8 mouse cellular contexts compared by ENCODE assay signal in the genomic region with DNA sequence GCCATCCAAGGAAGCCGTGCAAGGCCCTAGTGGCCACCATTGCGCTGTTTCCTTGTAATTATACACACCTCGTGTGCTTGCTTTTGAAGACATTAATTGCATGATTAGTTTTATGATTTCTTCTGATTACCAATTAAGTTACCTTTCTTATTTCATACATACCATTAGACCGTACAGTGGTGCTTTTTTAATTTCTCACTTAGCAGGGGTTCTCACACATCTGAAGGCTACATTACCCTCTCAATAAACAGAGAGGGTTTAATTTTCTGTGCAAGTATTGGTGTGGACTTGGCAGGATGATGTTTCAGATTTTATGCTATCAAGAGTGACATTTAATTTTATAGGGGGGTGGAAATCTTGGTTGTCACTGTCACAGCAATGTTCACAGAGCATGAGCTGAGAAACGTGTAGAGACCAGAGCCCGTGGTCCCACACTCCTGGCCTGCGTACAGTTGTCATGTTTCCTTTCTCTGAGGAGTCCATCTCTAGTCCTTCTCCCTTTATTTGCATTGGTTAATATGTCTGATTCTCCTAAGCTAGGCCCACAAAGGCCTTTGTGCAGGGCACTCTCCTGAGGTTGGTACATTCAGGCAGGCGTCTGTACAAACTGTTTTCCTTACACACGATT.
DNase-seq lines count a peak whose midpoint lies in the region; ATAC-seq lines count a peak whose summit lies in the region.

No protein-coding gene starts in this region.

- H3K27me3 ChIP-seq in kidney, embryonic 16.5 days (ENCODE audit: insufficient read depth, low read length): no peaks in the 10 kb centered on the region
- H3K27me3 ChIP-seq in hindbrain, embryonic 11.5 days (ENCODE audit: control insufficient read depth, insufficient read depth, low read length): no peaks in the 10 kb centered on the region
- no peaks in the 10 kb centered on the region for H3K27me3 ChIP-seq in limb, embryonic 15.5 days
- no peaks in the 10 kb centered on the region for H3K27me3 ChIP-seq in stomach, embryonic 15.5 days (replicated peaks)

- DNase-seq in kidney, postnatal 36 days: no peak
- DNase-seq in hindbrain, embryonic 11.5 days (ENCODE audit: low spot score): no peak
- no peak for DNase-seq in yolk sac, embryonic 10.5 days (ENCODE audit: low spot score)
- DNase-seq in adrenal gland, adult (ENCODE audit: inconsistent age in 2 of 2, low spot score in 1 of 2): no peak
- no peak for DNase-seq in adrenal gland, postnatal 36 days

- no peak overlapping the region for H3K9ac ChIP-seq in kidney, embryonic 16.5 days (replicated peaks; ENCODE audit: low read length)
- H3K9ac ChIP-seq in hindbrain, embryonic 11.5 days (ENCODE audit: low read depth, low read length): peak overlapping the region; percentile 46
- no peak overlapping the region for H3K9ac ChIP-seq in limb, embryonic 15.5 days
- H3K9ac ChIP-seq in stomach, embryonic 15.5 days: no peak overlapping the region

- no peaks in the 10 kb centered on the region; the same call in none of the 2 replicates for H3K4me1 ChIP-seq in kidney, embryonic 16.5 days (ENCODE audit: insufficient read depth, low read length)
- H3K4me1 ChIP-seq in hindbrain, embryonic 11.5 days (replicated peaks; ENCODE audit: control insufficient read depth, insufficient read depth, low read length): peaks cover 13% of the 10 kb centered on the region
- H3K4me1 ChIP-seq in limb, embryonic 15.5 days: no peaks in the 10 kb centered on the region
- H3K4me1 ChIP-seq in stomach, embryonic 15.5 days: no peaks in the 10 kb centered on the region

- ATAC-seq in kidney, embryonic 16.5 days (ENCODE audit: low FRiP score, low TSS enrichment): peak; percentile 43; the same call in 1 of the 2 replicates
- ATAC-seq in hindbrain, embryonic 11.5 days (ENCODE audit: low FRiP score): peak; percentile 12
- no peak for ATAC-seq in limb, embryonic 15.5 days (ENCODE audit: insufficient number of reproducible peaks, low FRiP score, low TSS enrichment, low read depth)
- no peak for ATAC-seq in stomach, embryonic 15.5 days (ENCODE audit: insufficient read depth, low FRiP score, low read depth)

- H3K9me3 ChIP-seq in kidney, embryonic 16.5 days (ENCODE audit: low read length): no peaks in the 10 kb centered on the region
- H3K9me3 ChIP-seq in hindbrain, embryonic 11.5 days (ENCODE audit: control insufficient read depth, low read length): no peaks in the 10 kb centered on the region
- H3K9me3 ChIP-seq in limb, embryonic 15.5 days: no peaks in the 10 kb centered on the region
- H3K9me3 ChIP-seq in stomach, embryonic 15.5 days: no peaks in the 10 kb centered on the region

- no peak overlapping the region for H3K27ac ChIP-seq in kidney, embryonic 16.5 days (ENCODE audit: low read length)
- H3K27ac ChIP-seq in hindbrain, embryonic 11.5 days (ENCODE audit: low read depth, low read length): peak overlapping the region; percentile 90
- no peak overlapping the region for H3K27ac ChIP-seq in limb, embryonic 15.5 days
- no peak overlapping the region for H3K27ac ChIP-seq in stomach, embryonic 15.5 days

- H3K36me3 ChIP-seq in kidney, embryonic 16.5 days (ENCODE audit: insufficient read depth, low read length): no peaks in the 10 kb centered on the region
- no peaks in the 10 kb centered on the region for H3K36me3 ChIP-seq in hindbrain, embryonic 11.5 days (ENCODE audit: control insufficient read depth, insufficient read depth, low read length)
- H3K36me3 ChIP-seq in limb, embryonic 15.5 days: no peaks in the 10 kb centered on the region
- no peaks in the 10 kb centered on the region for H3K36me3 ChIP-seq in stomach, embryonic 15.5 days

- H3K4me3 ChIP-seq in kidney, embryonic 16.5 days (ENCODE audit: low read length): no peak overlapping the region
- H3K4me3 ChIP-seq in hindbrain, embryonic 11.5 days (ENCODE audit: low read depth, low read length): no peak overlapping the region
- no peak overlapping the region for H3K4me3 ChIP-seq in limb, embryonic 15.5 days
- H3K4me3 ChIP-seq in stomach, embryonic 15.5 days (replicated peaks): no peak overlapping the region

- WGBS in kidney, embryonic 16.5 days: 68% methylated on average over 9 of the region's 9 CpGs
- 65% methylated on average over 9 of the region's 9 CpGs for WGBS in hindbrain, embryonic 11.5 days
- 65% methylated on average over 9 of the region's 9 CpGs for WGBS in limb, embryonic 15.5 days
- 65% methylated on average over 9 of the region's 9 CpGs for WGBS in stomach, embryonic 15.5 days

- H3K4me2 ChIP-seq in kidney, embryonic 16.5 days (replicated peaks; ENCODE audit: low read depth, low read length): peak overlapping the region; percentile 41; the same call in 1 of the 2 replicates
- H3K4me2 ChIP-seq in hindbrain, embryonic 11.5 days (replicated peaks; ENCODE audit: low read depth, low read length): peak overlapping the region; percentile 28
- 0 out of 2 replicates have a peak overlapping the region, but pooled peaks have one; percentile 12 for H3K4me2 ChIP-seq in limb, embryonic 15.5 days
- peak overlapping the region; percentile 39; the same call in 1 of the 2 replicates for H3K4me2 ChIP-seq in stomach, embryonic 15.5 days

Comparison
In these comparisons a context has a peak if more than half of its experiments do, and no peak if none do; other contexts are left out.
1. ATAC-seq: peak in kidney, embryonic 16.5 days (single experiment) and hindbrain, embryonic 11.5 days (single experiment); none in limb, embryonic 15.5 days (single experiment) and stomach, embryonic 15.5 days (single experiment).
2. Peak in every context shown above with its lines, with median percentiles within 50 percentile points of each other: H3K4me2 ChIP-seq.